Mouse (Mus musculus) heart, adult 8-10 months (tissue): ENCODE measurements around the gene Ndufb8. TPM values are rescaled to one million over a fixed set of nuclear protein-coding genes. Genes with fewer than 3 reads are reported as not detected.

Experiments used
- total RNA-seq, 4 experiments: library from RNA; stranded (reverse); gene quantifications; 2 replicates each; pipeline ENCODE4 v1.2.4; 2022

Ndufb8 gene
- total RNA-seq, 4 experiments from 2014 or later, result 2,001 to 2,142 (median 2,069) TPM

Other genes with a start within 250 kb of the Ndufb8 start
- gene Scd4, start 222.3 kb downstream of the Ndufb8 start, total RNA-seq, result 1 to 10 TPM; 2.6 to 5.1 (median 3.1) TPM
- 10 to 100 TPM; 14.9 to 24.2 (median 20.9) TPM for gene Scd1, start 147.6 kb downstream of the Ndufb8 start, total RNA-seq
- under 1 TPM in 1 of 4 experiments, not detected in 3; 0.09 TPM for gene Wnt8b, start 62.0 kb downstream of the Ndufb8 start, total RNA-seq
- 10 to 100 TPM in 3 of 4 experiments, 1 to 10 TPM in 1; 9.7 to 14.1 (median 10.7) TPM for gene Sec31b, start 9.6 kb downstream of the Ndufb8 start, total RNA-seq
- gene Gm20538, start 2.6 kb downstream of the Ndufb8 start, total RNA-seq, result not detected
- 10 to 100 TPM; 53.2 to 62.2 (median 59.5) TPM for gene Hif1an, start 7.4 kb upstream of the Ndufb8 start, total RNA-seq
- gene Pax2, start 200.6 kb upstream of the Ndufb8 start, total RNA-seq, result not detected